Mouse (Mus musculus): Measurements from ENCODE around the gene Rdh13.

Gene Rdh13

DNA sequence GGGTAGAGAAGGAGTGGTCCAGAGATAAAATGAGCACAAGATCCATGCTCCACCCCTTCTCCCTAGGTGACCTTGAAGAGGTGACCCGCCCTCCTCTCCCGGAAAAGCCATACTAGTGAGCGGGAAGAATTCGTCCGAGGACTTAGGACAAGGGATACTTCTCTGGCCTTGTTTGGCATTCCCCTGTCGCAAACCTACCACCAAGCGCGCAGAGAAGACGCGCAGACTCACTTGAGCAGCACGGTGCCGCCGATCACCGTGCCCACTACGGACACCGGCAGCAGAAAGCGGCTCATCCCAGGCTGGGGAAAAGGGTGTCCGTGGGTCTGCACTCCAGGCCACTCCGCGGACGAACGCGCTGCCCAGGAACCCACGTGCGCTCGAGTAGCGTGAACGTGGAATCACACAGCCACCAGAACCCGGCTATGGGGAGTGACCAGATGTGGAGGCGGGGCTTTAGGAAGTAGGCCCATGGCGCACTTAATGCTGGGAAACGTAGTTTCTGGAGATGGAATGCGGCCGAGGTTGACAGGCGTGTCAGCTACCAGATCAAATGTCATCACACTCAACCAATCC is at the start of gene Rdh13:
Gene Rdh13, minus strand, starts transcription at position 434 of the 576 bp plus-strand sequence.
- DNase-seq = peak; percentile 96

DNA sequence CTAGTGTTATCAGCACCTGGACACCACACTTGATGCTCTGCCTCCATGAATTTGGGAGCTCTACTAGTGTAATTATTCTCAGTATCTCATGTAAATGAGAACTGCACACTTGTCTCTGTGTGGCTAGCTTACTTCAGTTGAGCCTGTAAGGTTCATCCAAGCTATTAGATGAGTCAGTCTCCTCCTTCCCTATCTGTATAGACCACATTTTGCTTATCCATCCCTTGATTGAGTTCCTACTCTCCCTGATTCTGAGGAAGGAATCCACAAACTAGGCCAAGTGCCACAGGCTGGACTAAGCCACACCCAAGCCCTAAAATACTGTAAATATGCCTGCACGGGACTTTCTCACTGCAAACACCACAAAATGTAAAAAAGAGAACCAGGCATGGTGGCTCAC is 48.5 kb upstream of the Rdh13 start:
- no peak for DNase-seq

DNA sequence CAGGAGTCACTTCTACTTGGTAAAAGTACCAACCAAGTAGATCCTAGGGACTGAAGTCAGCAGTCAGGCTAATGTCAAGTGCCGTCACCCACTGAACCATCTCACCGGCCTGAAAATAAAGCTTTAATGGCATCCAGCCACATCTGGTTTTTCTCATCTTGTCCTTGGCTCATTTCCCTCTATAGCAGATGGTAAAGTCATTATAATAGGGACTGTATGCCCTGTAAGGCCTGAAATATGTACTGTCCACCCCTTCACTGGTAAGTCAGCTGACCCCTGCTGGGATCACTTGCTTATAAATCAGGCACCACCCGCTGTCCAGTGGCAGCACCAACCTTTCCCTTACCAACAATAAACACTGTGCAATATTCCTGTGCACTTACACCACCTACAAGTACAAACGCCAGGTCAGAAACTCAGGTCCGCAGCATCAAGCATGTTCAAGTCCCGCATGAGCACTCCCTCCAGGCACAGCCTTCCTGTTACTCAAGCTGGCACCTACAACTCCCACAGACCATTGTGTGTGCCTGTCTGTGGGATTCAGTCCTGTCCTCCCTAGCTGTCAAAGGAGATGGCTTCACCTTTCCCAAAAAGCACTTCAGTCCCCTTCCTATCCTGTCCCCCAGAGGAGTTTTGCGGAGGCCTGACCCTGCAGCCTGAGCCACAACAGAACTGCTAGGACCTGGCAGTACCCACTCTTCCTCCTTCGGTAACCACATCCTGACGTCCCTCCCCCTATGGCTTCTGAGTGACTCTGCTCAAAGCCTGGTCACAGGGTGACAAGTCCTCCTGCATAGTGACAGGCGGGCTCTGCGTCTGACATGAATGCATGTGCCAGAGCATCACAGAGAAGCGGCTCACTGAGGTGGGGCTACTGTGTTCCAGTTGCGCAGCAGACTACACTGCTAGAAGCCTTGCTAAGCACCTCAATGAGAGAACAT is 47.1 kb upstream of the Rdh13 start:
- no peak for DNase-seq

DNA sequence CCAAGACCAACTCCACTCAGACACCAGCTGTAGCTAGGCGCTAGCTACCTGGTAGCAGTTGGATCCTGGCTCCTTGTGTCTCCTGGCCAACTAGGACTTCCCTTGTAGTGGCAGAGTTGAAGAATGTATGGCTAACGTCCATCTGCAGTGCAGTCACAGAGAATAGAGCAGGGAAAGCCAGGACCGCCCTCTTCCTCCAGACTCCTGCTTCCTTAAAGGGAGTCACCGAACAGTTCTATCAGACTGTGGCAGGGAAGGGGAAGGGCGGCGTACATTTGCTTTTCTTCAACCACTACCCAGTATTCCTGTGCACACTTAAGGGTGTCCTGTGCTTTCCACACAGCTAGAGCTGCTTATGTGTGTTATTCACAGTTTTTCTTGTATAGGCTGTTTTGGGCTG is 45.9 kb upstream of the Rdh13 start:
- DNase-seq = no peak

DNA sequence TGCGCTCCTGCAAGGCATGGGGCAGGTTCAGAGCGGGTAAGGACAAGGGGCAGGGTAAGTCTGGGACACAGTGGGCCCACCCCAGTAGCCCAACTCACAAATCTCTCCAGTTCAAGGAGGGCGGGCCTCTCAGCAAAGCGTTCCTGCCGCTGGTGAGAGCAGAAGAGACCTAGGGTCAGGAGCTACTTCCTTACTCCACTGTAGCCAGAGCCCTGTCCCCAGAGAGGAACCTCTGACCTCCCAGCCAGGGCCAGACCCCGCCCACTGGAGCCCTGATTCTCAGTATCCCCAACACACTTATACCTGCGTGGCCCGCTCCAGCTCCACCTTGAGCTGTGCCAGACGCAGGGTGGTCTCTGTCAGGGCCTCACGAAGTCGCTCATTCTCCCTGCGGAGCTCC is 36.8 kb upstream of the Rdh13 start:
- no peak for DNase-seq

DNA sequence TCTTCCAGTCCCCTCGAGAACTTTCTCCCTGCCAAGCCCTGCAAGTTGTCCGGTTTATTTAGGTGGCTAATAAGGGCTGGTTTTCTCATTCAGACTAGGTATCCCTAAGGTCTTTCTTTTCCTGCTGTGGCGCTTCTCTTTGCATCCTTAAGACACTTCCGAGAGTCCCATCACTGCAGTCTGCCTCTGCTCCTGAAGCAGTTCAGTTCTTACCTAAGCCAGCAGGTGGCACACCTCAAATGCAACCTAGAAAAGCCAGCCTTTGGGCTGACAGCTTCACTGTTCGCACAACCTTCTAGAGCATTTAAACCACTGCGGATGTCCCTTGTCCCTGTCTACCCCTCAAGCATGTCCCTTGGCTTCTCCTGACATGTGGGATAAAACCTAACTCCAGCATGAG is 34.2 kb upstream of the Rdh13 start:
- DNase-seq = peak; percentile 64

DNA sequence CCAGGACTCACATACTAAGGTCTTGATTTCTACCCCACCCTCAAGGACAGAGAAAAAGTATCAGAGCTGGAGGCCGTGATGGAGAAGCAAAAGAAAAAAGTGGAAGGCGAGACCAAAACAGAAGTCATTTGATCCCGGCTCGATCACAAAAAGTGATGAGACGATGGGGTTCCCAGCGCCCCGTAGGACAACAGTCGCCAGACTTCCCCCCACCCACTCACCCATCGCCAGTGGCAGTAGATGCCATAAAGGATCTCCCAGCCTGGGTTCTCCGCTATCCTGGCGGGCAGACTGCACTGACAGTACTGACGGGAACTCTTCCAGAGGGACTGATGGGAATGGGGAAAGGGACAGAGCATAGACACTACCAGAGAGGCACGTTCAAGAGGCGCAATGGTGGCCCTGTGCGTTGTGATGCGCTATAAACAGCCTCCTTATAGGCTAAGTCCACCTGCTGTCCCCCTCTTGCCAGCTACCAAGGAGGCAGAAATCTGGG is 33.4 kb upstream of the Rdh13 start:
- DNase-seq = no peak

DNA sequence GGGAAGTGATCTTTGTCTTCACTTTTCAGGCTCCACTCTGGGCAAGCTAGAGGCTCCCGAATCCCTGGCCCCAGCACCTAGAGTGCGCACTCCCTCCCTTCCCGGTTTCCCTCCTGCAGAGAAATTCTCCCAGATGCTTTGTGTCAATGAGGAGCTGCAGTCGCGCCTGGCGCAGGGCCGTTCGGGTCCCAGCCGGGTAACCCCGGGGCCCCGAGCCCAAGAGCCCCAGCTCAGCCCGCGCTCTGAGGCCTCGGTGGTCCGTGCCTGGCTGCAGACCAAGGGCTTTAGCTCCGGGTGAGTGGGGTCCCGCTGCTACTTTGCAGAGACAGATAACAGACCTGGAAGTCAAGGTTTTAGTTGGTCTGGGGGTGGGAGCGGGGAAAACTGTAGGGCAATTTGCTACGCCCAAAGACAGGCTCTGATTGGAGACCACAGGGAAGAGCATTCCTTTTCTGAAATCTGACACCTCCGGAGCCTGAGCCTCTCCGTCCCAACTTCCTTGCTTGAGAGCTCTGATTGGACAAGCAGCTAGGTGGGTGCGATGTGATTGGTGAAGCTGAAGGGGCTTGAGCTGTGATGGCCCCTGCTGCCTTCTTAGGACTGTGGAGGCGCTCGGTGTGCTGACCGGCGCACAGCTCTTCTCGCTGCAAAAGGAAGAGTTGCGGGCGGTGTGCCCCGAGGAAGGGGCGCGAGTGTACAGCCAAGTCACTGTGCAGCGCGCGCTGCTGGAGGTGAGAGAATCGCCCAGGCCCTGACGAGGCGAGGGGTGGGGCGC is 32.8 kb upstream of the Rdh13 start:
- DNase-seq = peak; percentile 94

DNA sequence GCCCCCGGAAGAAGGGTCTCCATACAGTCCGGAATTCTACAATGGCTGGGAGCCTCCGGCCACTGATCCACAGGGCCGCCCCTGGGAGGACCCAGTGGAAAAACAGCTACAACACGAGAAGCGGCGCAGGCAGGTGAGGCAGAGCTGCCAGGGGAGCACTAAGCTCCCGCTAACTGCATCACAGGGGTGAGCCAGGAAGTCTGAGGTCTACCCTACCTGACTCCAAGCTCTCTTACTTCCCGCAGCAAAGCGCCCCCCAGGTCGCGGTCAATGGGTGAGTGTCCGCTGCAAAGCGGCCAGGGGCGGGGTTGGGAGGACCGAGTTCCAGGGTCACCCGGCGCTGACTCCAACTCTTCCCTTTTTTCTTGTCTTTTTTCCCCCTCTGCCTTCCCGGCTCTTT is 28.5 kb upstream of the Rdh13 start:
- DNase-seq = no peak

DNA sequence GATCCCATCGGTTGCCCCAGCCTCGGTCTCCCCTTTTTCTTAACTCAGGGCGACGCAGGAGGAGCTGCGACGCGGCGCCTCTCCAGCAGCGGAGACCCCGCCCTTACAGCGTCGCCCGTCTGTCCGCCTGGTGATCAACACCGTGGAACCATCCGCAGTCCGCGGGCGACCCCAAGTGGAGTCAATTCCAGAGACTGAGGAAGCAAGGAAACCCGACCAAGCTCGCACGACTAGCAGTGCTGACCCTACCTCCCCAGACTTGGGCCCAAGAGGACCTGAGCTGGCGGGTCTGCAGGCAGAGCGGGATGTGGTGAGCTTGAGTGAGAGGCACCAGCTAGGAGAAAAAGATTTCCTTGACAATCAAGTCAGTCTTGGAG is 25.7 kb upstream of the Rdh13 start:
- DNase-seq = peak; percentile 89

DNA sequence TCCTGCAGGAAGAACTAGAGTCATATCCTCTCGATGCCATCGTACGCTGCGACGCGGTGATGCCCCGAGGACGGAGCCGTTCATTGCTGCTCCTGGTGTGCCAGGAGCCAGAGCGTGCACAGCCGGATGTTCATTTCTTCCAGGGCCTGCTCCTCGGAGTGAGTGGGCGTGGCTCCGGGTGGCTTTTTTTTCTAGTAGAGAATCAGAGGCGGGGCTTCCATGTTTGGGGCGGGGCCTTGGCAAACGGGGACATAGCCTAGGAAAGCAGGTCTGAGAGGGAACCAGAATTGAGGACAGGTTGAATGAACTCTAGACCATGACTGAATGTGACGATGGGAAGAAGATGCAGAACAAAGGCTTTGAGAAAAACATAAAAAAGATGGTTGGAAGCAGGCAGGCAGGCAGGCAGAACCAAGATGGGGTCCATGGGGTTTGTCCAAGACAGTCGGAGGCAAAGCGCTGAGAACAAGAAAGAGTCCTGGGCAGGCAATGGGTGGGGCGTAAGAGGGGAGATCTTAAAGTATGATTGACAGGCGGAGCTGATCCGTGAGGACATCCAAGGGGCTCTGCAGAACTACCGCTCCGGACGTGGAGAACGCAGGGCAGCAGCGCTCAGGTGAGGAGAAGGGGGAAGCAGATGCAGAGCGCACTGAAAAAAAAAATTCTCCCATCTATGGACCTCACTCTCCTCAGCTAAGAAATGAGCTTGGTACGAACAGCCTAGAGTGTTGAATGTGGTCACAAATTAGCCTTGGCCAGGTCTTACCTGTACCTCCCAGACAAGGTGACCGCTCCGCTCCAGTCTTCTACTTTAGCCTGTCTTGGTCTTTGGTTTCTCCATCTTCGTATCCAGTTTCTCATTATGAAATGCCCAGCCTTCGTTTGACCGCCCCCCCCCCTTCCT is 25.1 kb upstream of the Rdh13 start:
- DNase-seq = peak; percentile 84

DNA sequence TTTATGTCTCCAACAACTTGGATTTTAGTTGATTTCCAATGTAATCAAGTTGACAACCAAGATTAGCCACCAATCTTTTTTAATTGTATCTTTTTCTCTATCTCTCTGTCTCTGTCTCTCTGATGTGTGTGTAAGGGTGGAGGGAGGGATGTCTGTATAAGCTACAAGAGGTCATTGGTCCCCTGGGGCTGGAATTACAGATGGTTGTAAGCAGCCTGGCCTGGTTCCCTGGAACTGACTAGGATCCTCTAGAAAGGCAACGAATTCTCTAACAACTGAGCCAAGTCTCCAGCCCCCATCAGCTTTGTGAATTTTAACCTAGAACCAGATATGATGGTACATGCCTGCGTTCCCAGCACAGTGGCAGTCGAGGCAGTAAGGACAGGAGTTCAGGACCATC is 22.4 kb upstream of the Rdh13 start:
- no peak for DNase-seq

DNA sequence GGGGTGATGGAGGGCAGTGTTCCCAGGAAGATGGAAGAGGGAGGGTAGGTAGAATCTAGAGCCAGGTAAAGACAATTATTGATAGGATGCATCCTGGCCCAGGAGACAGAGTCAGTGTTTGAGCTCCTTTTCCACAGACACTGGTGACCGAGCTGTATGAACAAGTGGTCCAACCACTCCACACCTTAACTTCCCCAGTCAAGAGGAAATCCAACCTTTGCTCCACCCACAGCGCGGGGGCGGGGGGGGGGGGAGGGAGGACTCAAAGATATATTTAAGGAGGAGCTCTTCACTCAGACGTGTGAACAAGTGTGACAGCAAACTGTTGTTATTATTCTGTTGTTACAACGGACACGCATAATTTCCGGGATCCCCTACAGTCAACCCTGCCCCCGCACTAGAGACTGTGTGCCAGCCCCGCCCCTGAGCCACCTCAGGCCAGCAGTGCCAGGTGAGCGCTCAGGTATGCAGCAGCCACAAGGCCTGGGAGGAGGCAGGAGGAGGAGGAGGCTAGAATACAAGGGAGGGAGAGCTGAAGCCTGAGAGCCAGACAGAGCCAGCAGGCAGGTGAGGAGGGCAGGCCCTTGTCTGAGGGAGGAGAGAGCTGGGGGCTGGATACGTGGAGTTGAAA is 18.9 kb upstream of the Rdh13 start:
- DNase-seq = no peak

DNA sequence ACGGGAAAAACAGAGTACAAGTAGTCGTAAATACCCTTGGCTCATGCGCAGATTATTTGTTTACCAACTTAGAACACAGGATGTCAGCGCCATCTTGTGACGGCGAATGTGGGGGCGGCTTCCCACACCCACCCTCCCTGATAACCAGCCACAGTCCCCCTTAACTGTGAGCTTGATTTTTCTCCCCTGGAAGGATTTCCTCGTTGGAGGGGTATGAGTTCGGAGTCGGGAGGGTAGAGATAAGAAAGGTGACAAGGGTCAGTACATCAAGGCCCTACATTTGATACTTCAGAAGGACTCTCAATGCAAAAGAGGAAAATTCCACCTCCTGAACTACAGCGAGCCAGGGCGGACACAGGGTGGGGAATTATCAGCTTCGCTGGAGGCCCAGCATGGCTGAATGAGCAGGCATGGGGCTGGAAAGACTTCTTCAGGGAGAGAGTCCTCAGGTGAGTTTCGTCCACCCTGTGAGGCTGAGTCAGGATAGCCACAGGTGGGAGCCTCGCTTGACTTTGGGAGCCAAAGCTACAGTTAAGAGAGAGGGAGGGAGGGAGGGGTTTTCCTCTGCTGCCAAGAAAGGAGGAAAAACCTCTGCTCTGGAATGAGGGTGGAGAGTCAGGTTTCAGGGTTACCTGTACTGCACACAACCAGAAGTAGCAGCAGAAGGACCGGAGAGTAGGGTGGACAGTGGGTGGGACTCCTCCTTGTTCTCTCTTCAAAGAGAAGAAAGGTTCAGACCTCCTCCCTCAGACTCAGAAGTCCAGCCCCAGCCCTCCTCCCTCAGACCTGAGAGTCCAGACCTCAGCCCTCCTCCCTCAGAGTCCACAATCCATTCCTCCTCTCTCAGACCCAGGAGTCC is 15.4 kb upstream of the Rdh13 start, which contains the start of gene Eps8l1:
Gene Eps8l1, plus strand, starts transcription at position 99 of the 859 bp plus-strand sequence.
- no peak for DNase-seq

DNA sequence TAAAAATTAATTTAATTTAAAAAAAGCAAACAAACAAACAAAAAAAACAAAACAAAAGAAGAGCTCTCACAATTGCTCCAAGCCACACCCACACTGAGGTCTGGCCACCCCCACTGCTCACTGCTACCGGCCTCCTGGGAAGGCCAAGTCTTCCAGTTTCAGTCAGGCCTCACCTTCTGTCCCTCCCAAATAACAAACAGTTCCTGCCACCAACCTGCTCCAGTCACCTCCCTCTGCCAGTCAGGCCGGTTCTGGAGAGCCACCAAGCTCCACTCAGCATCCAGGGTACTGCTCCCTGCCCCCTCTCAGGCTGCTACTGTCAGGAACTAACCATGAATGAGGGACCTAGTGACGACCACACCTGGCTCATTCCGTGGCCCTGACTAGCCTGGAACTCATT is 7.2 kb upstream of the Rdh13 start:
- DNase-seq = no peak

DNA sequence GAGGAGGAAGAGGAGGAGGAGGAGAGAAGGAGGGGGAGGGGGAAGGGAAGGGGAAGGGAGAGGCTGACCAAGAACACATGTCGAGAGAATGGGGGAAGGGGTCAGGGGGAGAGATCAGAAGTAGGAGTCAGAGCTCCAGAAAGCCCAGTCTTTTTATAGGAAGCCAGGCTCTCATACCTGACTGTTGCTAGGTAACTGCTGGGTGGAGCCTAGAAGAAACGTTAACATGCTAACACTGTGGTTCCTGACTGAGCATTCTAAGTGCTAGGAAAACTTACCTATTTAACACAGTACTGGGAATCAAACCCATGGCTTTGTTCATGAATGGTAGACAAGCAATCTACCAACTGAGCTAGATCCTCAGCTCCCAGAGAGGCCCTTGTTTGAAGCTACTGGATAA is 3.8 kb upstream of the Rdh13 start:
- no peak for DNase-seq

DNA sequence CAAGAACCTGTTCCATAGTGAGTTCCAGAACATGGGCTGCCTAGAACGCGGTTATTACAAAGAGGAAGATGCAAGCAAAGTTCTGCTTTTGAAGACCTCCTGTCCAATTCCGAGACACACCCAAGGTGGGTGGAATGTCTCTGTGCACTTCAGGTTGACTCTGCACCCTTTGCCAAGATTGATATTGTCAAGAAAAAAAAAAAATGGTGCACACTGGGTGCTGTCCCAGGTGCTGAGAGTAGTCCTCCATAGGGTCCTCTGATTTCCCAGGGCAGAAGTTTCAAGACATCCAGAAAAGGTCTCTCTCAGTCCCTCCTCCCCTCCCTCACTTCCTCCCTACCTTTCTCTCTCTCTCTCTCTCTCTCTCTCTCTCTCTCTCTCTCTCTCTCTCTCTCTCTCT is 3.0 kb upstream of the Rdh13 start:
- no peak for DNase-seq

DNA sequence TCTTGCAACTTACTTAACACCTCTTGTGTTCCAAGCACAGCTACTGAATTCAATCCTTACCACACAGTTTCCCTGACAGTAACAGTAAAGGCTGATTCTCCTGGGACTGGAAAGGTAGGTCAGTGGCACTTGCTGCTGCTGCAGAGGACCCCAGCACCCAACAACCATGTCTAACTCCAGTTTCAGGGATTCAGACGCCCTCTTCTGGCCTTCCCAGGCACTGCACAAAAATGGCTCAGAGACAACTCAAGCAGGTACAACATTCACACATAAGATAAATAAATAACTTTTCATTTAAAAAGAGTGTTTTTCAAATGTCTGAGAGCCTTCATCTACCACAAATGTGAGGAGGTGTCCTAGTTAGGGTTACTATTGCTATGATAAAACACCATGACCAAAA is 1.7 kb upstream of the Rdh13 start:
- no peak for DNase-seq

DNA sequence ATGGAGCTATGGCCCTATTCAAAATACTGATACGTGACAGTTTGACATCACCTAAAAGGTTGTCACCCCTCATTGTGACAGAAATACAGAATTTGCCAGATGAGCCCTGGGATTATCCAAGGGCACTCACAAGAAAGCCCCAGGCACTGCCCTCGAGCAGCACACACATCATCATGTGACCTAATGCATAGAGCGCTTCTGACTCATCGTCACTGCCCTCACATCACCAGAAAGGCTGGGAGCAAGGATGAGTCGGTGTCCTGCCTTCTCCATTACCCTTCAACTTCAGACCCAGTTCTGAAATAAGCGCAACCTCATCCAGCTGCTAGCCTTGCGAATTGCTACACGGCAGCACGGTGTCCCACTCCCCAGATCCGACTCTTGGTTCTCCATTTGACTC is 4.9 kb downstream of the Rdh13 start:
- DNase-seq = no peak

DNA sequence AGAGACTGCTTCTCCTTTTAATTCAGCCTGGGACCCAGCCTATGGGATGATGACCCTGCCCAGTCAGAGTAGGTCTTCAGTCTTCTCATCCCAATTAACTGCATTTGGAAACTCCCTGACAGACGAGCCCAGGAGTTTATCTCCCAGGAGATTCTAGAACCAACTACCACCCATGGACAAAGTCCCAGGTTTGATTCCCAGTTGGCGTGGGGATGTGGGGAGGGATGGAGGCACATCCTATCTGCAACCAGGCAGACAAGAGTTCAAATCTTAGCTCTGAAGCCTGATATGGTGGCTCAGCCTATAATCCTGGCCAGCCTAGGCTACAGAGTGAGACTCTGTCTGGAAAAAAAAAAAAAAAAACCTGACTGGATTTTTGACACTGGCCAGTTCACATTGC is 7.7 kb downstream of the Rdh13 start:
- DNase-seq = no peak

DNA sequence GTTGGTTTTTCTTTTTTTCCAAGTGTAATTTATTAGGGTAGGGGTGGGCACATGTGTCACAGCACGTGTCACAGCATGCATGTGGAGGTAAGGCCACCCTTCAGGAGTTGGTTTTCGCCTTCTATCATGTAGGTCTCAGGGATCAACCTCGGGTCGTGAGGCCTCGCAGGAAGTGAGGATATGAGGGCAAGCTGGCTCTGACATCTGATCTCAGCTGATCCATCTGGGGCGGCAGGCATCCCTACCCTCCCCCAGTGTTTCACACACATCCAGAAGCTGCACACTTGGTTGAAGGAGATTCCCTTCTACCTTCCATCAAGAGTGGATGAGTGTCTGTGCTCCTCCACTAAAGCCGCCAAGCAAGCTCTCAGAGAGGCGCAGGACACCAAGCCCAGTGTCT is 13.4 kb downstream of the Rdh13 start:
- no peak for DNase-seq
